Mouse (Mus musculus) C2C12 (cell line): ENCODE measurements around the gene Fam117a.

Experiments used
- CEBPB ChIP-seq: IDR thresholded peaks from one replicate; pipeline ENCODE4 v1.6.1; 2011; ENCODE audit warnings: low read depth, mild to moderate bottlenecking, control low read depth, moderate library complexity
- CTCF ChIP-seq: IDR thresholded peaks from one replicate; pipeline ENCODE4 v1.5.1; 2011; ENCODE audit not compliant: control insufficient read depth, insufficient read depth, insufficient read length
- MAX ChIP-seq: IDR thresholded peaks from one replicate; pipeline ENCODE4 v1.6.1; 2011; ENCODE audit warnings: mild to moderate bottlenecking, control low read depth
- MYOD1 ChIP-seq: IDR thresholded peaks from one replicate; pipeline ENCODE4 v1.6.1; 2011; ENCODE audit warnings: low read depth; ENCODE audit not compliant: control insufficient read depth, insufficient read length
- MYOG ChIP-seq: IDR thresholded peaks from one replicate; pipeline ENCODE4 v1.6.1; 2011; ENCODE audit not compliant: control insufficient read depth, insufficient read length; ENCODE audit errors: extremely low read depth
- USF1 ChIP-seq: IDR thresholded peaks from one replicate; pipeline ENCODE4 v1.6.1; 2011; ENCODE audit warnings: low read depth, mild to moderate bottlenecking, control low read depth, moderate library complexity

- TF ChIP-seq USF1 (no peak), CTCF (no peak), MAX (no peak), CEBPB (no peak), MYOG (no peak), MYOD1 (no peak)
These were observed 43.9 kb downstream of the Fam117a start for GRCm38 (mm10) chr11:95380711-95381110.
